Mouse (Mus musculus): ENCODE data around the gene Crb3.

Gene Crb3

GRCm38 (mm10) chr17:57081234-57081842 lies 22.4 kb downstream of the Crb3 start:
- CTCF ChIA-PET, result interaction anchor here in 1 of 4 experiments (1.0 kb wide), 1 partner anchor 24 kb away, joined by 3 read pairs; no protein-coding TSS in a partner anchor

DNA sequence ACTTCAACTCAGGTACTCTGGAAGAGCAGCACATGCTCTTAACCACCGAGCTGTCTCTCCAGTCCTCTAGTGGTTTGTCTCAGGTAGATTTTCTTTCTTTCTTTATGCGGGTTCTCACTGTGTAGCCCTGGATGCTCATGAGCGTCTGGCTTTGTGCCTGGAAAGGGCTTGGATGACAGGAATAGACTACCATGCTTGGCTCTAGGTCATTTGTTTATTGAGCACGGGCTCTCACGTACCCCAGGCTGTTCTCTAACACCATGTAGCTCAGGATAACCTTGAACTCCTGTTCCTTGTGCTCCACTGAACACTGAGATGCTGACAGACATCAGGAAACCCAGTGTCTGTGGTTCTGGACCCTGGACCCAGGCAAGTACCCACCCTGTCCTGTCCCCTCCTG lies 23.6 kb downstream of the Crb3 start:
- ChIA-PET POLR2A (interaction anchor here in 1 of 4 experiments (1.2 kb wide), 1 partner anchor 85 kb away, joined by 3 read pairs; the partner anchor contains the start of gene Alkbh7), CTCF (interaction anchor here in 1 of 4 experiments (0.5 kb wide), 1 partner anchor 346 kb away, joined by 4 read pairs; no protein-coding TSS in a partner anchor)

More at GRCm38 (mm10) chr17:57081234-57081842, 22.4 kb downstream of the Crb3 start:
- POLR2A ChIA-PET, result interaction anchor here in 2 of 4 experiments (0.6 to 1.9 kb wide), 9 partner anchors 10 to 50 kb away, joined by 3 to 5 read pairs (median 4); partner anchors contain the start of gene Khsrp (in 2 of the 2)

- ChIA-PET CTCF (interaction anchor here in 1 of 4 experiments (0.5 kb wide), 1 partner anchor 16 kb away, joined by 6 read pairs; no protein-coding TSS in a partner anchor), POLR2A (interaction anchor here in 1 of 4 experiments (0.9 to 2.2 kb wide), 2 partner anchors 15 to 55 kb away, joined by 3 to 6 read pairs; partner anchors contain the start of gene Khsrp)
Observed at GRCm38 (mm10) chr17:57085970-57086757, 27.3 kb downstream of the Crb3 start.

- POLR2A ChIA-PET, result interaction anchor here in 3 of 4 experiments (0.8 to 2.2 kb wide), 9 partner anchors 9 to 99 kb away, joined by 3 to 10 read pairs (median 4); partner anchors contain the start of genes Khsrp (in 2 of the 3) and Dennd1c (in 1 of the 3)
- CTCF ChIA-PET, result interaction anchor here in 3 of 4 experiments (0.6 to 1.3 kb wide), 5 partner anchors 9 to 95 kb away, joined by 3 to 10 read pairs (median 3); no protein-coding TSS in a partner anchor
Observed at GRCm38 (mm10) chr17:57087049-57087832, 28.3 kb downstream of the Crb3 start, which contains the start of gene Tubb4a. Gene Tubb4a (minus strand): TSS chr17:57087782.

- POLR2A ChIA-PET, result no interaction called here
- CTCF ChIA-PET, result no interaction called here
Observed at GRCm38 (mm10) chr17:57094222-57094621, 35.3 kb downstream of the Crb3 start.

DNA sequence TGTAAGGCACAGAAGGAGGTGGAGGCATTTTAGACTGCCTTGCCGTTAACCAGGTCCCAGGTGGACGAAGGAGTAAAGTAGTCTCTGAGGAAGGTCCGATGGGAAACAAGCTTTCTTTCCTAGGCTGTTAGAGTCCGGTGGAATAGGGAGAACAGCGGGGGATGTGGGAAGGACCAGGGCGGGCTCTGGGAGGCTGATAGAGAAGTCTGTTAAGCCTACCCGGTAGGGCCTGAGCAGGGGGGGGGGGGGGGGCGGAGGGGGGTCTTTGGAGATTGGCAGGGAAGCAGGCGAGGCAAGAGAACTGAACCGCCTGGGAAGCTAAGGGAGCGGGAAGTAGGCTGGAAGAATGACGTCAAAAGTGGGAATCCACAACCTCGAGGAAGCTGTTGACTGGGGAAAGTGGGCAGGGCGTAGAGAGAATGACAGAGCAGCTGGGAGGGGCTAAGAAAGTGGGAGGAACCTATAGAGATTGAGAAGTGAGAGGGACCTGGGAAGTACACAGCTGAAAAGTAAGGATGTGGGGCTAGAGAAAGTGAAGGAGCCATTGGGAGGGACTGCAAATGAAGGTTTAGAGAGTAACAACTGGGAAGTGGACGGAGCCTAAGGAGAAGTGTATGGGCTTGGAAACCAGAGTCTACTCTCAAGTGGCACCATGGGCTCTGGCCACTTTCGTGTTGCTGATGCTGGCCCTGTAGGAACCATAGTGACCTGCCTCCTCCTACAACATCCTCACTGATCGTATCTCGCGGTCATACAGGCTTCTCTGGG lies 37.1 kb downstream of the Crb3 start:
- CTCF ChIA-PET, result interaction anchor here (0.5 to 4.0 kb wide), 43 partner anchors 8 to 603 kb away, joined by 3 to 36 read pairs (median 4); partner anchors contain the start of genes Alkbh7 (in 2 of the 4), Tnfsf9 (in 2 of the 4), Cd70 (in 1 of the 4) and Gm17949 (in 1 of the 4)
- POLR2A ChIA-PET, result interaction anchor here (0.6 to 2.3 kb wide), 32 partner anchors 9 to 735 kb away, joined by 3 to 23 read pairs (median 4); partner anchors contain the start of genes Alkbh7 (in 2 of the 4), Gm17949 (in 2 of the 4), Gtf2f1 (in 2 of the 4) and Khsrp (in 2 of the 4)

DNA sequence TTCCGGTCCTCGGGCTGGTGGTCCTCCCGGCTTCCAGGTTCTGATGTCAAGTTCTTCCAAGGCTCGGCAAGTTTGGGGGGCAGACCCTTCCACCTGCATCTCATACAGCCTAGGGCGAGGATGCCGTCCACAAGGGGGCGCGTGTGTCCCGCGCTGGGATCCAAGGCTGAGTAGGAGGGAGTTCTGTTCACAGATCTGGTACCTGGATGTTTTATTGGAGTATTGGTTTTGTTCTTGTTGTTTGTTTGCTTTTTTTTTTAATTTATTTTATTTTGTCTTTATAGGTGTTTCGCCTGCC lies 37.7 kb downstream of the Crb3 start:
- POLR2A ChIA-PET, result interaction anchor here (0.6 to 2.3 kb wide), 31 partner anchors 8 to 736 kb away, joined by 3 to 23 read pairs (median 5); partner anchors contain the start of genes Alkbh7 (in 2 of the 4), Khsrp (in 2 of the 4), Clpp (in 1 of the 4) and Crb3 (in 1 of the 4)
- CTCF ChIA-PET, result interaction anchor here (0.6 to 4.0 kb wide), 36 partner anchors 9 to 711 kb away, joined by 3 to 36 read pairs (median 5); partner anchors contain the start of genes Alkbh7 (in 2 of the 4), Gm17949 (in 1 of the 4), Gpr108 (in 1 of the 4) and Pspn (in 1 of the 4)

DNA sequence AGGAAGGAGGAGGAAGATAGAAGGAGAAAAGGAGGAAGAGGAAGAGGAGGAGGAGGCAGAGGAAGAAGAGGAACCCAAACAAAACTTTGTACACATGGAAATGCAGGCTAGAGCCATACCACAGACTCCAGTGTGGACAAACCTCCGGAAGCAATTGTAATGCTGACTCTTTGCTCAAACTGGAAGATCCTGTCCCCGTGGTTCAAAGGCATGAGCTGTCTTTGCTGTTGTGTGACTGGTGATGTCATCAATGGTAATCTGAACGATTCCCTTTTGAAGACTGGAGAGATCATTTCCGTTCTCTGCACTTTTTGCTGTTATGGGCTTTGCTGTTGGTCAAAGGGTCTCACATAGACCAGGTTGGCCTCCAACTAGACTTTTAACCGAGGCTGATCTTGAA lies 39.4 kb downstream of the Crb3 start:
- ChIA-PET CTCF (interaction anchor here in 2 of 4 experiments (0.6 to 4.0 kb wide), 2 partner anchors 69 to 236 kb away, joined by 3 to 36 read pairs; no protein-coding TSS in a partner anchor), POLR2A (interaction anchor here in 1 of 4 experiments (3.1 kb wide), 1 partner anchor 38 kb away, joined by 13 read pairs; the partner anchor contains the start of genes Crb3 and Slc25a23)

GRCm38 (mm10) chr17:57099629-57100325 lies 40.9 kb downstream of the Crb3 start:
- CTCF ChIA-PET, result interaction anchor here (0.6 to 1.7 kb wide), 26 partner anchors 12 to 235 kb away, joined by 3 to 25 read pairs (median 4); partner anchors contain the start of genes Gpr108 (in 2 of the 4), Tubb4a (in 2 of the 4), Alkbh7 (in 1 of the 4) and Cd70 (in 1 of the 4)

DNA sequence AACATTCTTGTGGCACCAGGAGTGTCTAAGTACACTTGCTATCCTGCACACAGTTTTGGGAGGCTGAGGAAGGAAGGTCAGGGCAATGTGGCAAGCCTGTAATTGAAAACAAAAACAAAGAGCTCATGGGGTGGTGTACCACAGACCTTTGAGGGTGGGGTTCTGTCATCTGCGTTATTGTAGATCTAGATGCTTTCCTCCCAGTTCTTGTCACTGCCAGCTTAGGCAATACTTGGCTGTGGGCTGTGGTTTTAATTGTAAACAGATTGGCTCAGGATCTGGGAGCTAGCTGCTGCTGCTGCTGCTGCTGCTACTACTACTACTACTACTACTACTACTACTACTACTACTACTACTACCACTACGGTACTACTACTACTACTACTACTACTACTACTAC lies 43.4 kb downstream of the Crb3 start:
- ChIA-PET POLR2A (interaction anchor here in 1 of 4 experiments (1.4 kb wide), 1 partner anchor 18 kb away, joined by 3 read pairs; no protein-coding TSS in a partner anchor), CTCF (interaction anchor here in 3 of 4 experiments (0.5 to 1.7 kb wide), 3 partner anchors 173 to 1815 kb away, joined by 3 to 5 read pairs (median 3); no protein-coding TSS in a partner anchor)

More at GRCm38 (mm10) chr17:57099629-57100325, 40.9 kb downstream of the Crb3 start:
- POLR2A ChIA-PET, result interaction anchor here (0.6 to 3.1 kb wide), 21 partner anchors 12 to 103 kb away, joined by 3 to 14 read pairs (median 3); partner anchors contain the start of genes Gm17949 (in 2 of the 4), Gtf2f1 (in 2 of the 4), Tubb4a (in 2 of the 4) and Alkbh7 (in 1 of the 4)

- CTCF ChIA-PET, result interaction anchor here (0.6 to 1.2 kb wide), 7 partner anchors 9 to 666 kb away, joined by 3 to 10 read pairs (median 3); no protein-coding TSS in a partner anchor
- POLR2A ChIA-PET, result interaction anchor here in 3 of 4 experiments (0.5 to 2.3 kb wide), 11 partner anchors 8 to 230 kb away, joined by 3 to 13 read pairs (median 3); partner anchors contain the start of genes Alkbh7 (in 1 of the 3) and Slc25a23 (in 1 of the 3)
Observed at GRCm38 (mm10) chr17:57104496-57104895, 45.6 kb downstream of the Crb3 start.

- ChIA-PET POLR2A (interaction anchor here in 2 of 4 experiments (0.6 to 2.3 kb wide), 8 partner anchors 16 to 229 kb away, joined by 3 to 13 read pairs (median 3); partner anchors contain the start of gene Slc25a23 (in 1 of the 2)), CTCF (interaction anchor here (0.6 to 1.0 kb wide), 5 partner anchors 10 to 665 kb away, joined by 3 to 10 read pairs (median 3); no protein-coding TSS in a partner anchor)
Observed at GRCm38 (mm10) chr17:57105181-57106034, 46.5 kb downstream of the Crb3 start, which contains the start of gene Tnfsf9. Gene Tnfsf9 (plus strand): TSS chr17:57105325.

- ChIA-PET POLR2A (interaction anchor here in 2 of 4 experiments (1.2 kb wide), 2 partner anchors 17 to 230 kb away, joined by 3 read pairs; no protein-coding TSS in a partner anchor), CTCF (interaction anchor here in 1 of 4 experiments (1.5 kb wide), 1 partner anchor 229 kb away, joined by 7 read pairs; no protein-coding TSS in a partner anchor)
Observed at GRCm38 (mm10) chr17:57106035-57106368, 47.1 kb downstream of the Crb3 start.

- ChIA-PET CTCF (interaction anchor here in 1 of 4 experiments (0.9 to 1.5 kb wide), 2 partner anchors 60 to 228 kb away, joined by 3 to 7 read pairs; no protein-coding TSS in a partner anchor), POLR2A (interaction anchor here in 2 of 4 experiments (0.7 to 1.2 kb wide), 3 partner anchors 10 to 1096 kb away, joined by 3 to 4 read pairs (median 3); no protein-coding TSS in a partner anchor)
Observed at GRCm38 (mm10) chr17:57107064-57107463, 48.2 kb downstream of the Crb3 start.

All from embryonic stem cell, embryonic (primary cell).